Mouse (Mus musculus) hindbrain, embryonic 15.5 days (tissue): ENCODE data around the gene Maml1. TPM values are rescaled to one million over a fixed set of nuclear protein-coding genes. Genes with fewer than 3 reads are reported as not detected.
"Not testable (repeated sequence)": the region's sequence is repeated elsewhere in the genome, so short reads cannot be mapped to it uniquely, and the experiment has no call there.

Source experiments
- ATAC-seq: fragments of 200-750 bp; cut with Nextera tagmentation; 2 replicates; pipeline ENCODE4 v1.8.0; 2017; ENCODE audit warnings: low read depth, moderate number of reproducible peaks, moderate TSS enrichment; ENCODE audit not compliant: low FRiP score
- H3K27ac ChIP-seq: fragments of 300-500 bp; sonication (generic); replicated peaks from 2 replicates; pipeline ENCODE4 v1.5.1; 2015; ENCODE audit warnings: mild to moderate bottlenecking, inconsistent platforms
- H3K27me3 ChIP-seq: fragments of 300-500 bp; sonication (generic); 2 replicates; pipeline ENCODE4 v1.6.1; 2015; ENCODE audit warnings: control low read depth, inconsistent platforms
- H3K36me3 ChIP-seq: fragments of 300-500 bp; sonication (generic); 2 replicates; pipeline ENCODE4 v1.6.1; 2015; ENCODE audit warnings: control low read depth, inconsistent platforms
- H3K4me1 ChIP-seq: fragments of 300-500 bp; sonication (generic); replicated peaks from 2 replicates; pipeline ENCODE4 v1.6.1; 2015; ENCODE audit warnings: control low read depth, inconsistent platforms
- H3K4me2 ChIP-seq: fragments of 300-500 bp; sonication (generic); 2 replicates; pipeline ENCODE4 v1.6.1; 2015; ENCODE audit warnings: moderate library complexity, mild to moderate bottlenecking, inconsistent platforms
- H3K4me3 ChIP-seq: fragments of 300-500 bp; sonication (generic); 2 replicates; pipeline ENCODE4 v1.5.1; 2015; ENCODE audit warnings: mild to moderate bottlenecking, inconsistent platforms
- H3K9ac ChIP-seq: fragments of 300-500 bp; sonication (generic); 2 replicates; pipeline ENCODE4 v1.6.1; 2015; ENCODE audit warnings: inconsistent platforms
- H3K9me3 ChIP-seq: fragments of 300-500 bp; sonication (generic); 2 replicates; pipeline ENCODE4 v1.6.1; 2016; ENCODE audit warnings: control low read depth, inconsistent platforms
- WGBS: fragments of 180-500 bp; shearing (Covaris S2); methylation state at CpG from one replicate; pipeline ENCODE4 v1.1.7; 2015; 5-methylcytosine and 5-hydroxymethylcytosine counted together
- polyA plus RNA-seq: library from polyadenylated mRNA; unstranded; fragments of >200 nt; fragmentation: Nextera tagmentation; extraction: Ambion mirVana; gene quantifications from 2 replicates; pipeline ENCODE4 v1.2.1, GENCODE M21; 2015

Gene Maml1
- polyA plus RNA-seq, 1 experiment from 2014 or later, result 3.2 TPM

DNA sequence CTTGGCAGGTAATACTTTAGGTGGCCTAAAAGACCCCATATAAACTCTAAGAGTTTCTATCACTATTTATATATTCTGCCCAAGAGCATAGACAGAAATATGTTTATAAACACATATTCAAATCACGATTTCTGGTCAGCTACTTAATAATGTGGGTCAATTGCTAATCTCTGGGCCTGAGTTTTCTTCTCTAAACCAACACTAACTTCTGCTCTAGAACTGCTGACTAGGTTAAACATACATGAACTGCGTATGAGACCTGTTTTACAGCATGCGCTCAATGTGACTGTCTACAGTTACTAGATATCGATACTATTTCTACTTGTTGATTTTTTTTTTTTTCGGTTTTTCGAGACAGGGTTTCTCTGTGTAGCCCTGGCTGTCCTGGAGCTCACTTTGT lies 29.1 kb upstream of the Maml1 start:
- H3K4me2 ChIP-seq, result no peak overlapping the region
- no peak overlapping the region for H3K4me3 ChIP-seq
- whole genome bisulfite sequencing, result 95% methylated on average over 6 of the region's 6 CpGs
- no peaks in the 10 kb centered on the region for H3K27me3 ChIP-seq
- H3K27ac ChIP-seq, result no peak overlapping the region
- H3K4me1 ChIP-seq, result peaks cover 27% of the 10 kb centered on the region
- no peaks in the 10 kb centered on the region for H3K36me3 ChIP-seq
- H3K9ac ChIP-seq, result no peak overlapping the region
- ATAC-seq, result no peak
- H3K9me3 ChIP-seq, result no peaks in the 10 kb centered on the region

DNA sequence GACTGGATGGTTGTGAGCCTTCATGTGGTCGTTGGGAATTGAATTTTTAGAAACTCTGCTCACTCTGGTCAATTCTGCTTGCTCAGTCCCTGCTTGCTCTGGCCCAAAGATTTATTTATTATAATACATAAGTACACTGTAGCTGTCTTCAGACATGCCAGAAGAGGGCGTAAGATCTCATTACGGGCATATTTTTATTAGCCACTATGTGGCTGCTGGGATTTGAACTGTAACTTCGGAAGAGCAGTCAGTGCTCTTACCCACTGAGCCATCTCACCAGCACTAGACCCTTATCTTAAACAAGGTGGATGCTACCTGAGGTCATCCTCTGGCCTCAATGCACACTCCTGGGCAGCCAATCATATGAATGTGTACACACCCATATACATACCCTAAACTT lies 27.2 kb upstream of the Maml1 start:
- not testable (repeated sequence) for H3K27me3 ChIP-seq, H3K27ac ChIP-seq, H3K9ac ChIP-seq, H3K36me3 ChIP-seq, H3K4me3 ChIP-seq, H3K4me2 ChIP-seq, ATAC-seq, H3K9me3 ChIP-seq
- H3K4me1 ChIP-seq, result peaks cover 23% of the 10 kb centered on the region
- whole genome bisulfite sequencing, result 90% methylated on average over 4 of the region's 4 CpGs

DNA sequence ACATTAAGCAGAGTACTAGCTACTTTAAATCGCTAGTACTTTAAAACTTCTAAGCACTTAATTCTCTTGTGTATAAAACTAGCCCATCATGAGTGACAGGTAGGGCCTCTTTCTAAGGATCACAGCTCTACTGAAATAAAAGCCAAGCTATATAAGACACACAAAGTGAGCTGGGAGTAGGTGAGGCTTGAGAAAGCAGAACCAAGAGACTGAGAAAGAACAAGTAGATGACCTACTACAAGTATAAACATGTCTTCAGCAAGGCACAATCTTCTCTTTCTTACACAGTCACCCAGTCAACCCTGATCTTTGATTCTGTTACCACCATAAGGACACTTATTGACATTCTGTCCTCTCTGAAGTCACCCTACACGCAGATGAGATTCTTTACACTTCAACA lies 20.7 kb upstream of the Maml1 start:
- Histone ChIP-seq H3K27ac (no peak overlapping the region), H3K4me1 (no peaks in the 10 kb centered on the region; the same call in 1 of the 2 replicates), H3K4me3 (no peak overlapping the region), H3K27me3 (no peaks in the 10 kb centered on the region), H3K9ac (no peak overlapping the region), H3K4me2 (no peak overlapping the region), H3K9me3 (no peaks in the 10 kb centered on the region), H3K36me3 (peaks cover 25% of the 10 kb centered on the region)
- no peak for ATAC-seq
- 90% methylated on average over 2 of the region's 2 CpGs for WGBS

DNA sequence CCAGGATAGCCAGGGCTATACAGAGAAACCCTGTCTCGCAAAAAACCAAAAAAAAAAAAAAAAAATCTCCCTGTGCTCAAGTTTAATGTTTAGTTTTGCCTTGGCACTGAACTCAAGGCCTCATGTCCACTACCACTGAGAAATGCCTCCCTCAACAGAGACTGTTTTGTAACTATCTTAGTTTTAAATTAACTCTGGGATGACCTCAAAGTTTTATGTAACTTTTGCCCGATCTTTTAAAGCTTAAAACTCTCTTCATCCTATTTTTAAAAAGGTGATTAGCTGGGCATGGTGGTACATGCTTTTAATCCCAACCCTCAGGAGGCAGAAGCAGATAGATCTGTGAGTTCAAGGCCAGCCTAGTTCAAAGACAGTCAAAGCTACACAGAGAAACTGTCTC lies 11.3 kb upstream of the Maml1 start:
- no peak overlapping the region for H3K9ac ChIP-seq
- 94% methylated on average over 2 of the region's 2 CpGs for WGBS
- H3K4me1 ChIP-seq, result no peaks in the 10 kb centered on the region
- no peak overlapping the region for H3K27ac ChIP-seq
- no peak overlapping the region for H3K4me2 ChIP-seq
- H3K9me3 ChIP-seq, result no peaks in the 10 kb centered on the region
- no peaks in the 10 kb centered on the region for H3K27me3 ChIP-seq
- ATAC-seq, result no peak
- H3K4me3 ChIP-seq, result no peak overlapping the region
- H3K36me3 ChIP-seq, result peaks cover 90% of the 10 kb centered on the region

DNA sequence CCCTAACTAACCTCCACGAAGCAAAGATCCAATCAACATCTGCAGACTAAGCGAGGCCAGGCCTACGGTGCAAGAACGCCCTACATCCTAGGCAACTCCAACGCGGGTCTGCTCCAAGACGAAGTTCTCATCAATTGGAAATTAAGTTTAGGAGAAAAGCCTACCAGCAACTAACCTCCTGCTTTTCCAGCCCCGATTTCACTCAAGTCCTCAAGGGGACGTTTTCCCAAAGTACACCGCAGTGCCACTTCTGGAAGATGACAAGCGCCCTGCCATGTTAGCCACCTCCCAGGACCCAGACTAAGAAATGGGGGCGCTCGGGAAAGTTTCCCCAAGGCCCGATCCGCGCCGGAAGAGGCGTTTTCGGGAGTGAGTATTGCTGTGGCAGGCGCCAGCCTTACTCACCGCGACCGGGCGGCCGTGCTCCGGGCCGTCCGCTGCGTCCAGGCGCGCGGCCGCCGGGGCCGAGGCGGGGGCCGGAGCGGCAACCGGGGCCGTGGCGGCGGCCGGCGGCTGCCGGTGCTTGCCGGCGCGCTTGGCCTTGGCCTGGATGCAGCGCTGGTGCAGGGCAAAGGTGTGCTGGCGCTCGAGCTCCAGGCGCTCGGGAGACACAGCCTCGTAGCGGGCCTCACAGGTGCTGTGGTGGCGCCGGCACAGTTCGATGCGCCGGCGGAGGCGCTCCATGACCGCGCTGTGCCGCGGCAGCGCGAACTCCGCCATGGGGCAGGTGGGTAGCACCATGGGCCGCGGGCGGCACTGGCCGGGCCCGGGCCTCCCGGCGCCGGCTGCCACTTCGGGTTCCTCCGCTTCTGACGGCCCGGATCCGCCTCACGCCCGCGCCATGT lies 568 bp downstream of the Maml1 start:
- peaks cover 23% of the 10 kb centered on the region for H3K4me1 ChIP-seq
- peaks cover 23% of the 10 kb centered on the region for H3K36me3 ChIP-seq
- H3K27me3 ChIP-seq, result no peaks in the 10 kb centered on the region
- under 1% methylated on average over 73 of the region's 85 CpGs for WGBS
- H3K4me2 ChIP-seq, result peak overlapping the region; percentile 59
- no peaks in the 10 kb centered on the region for H3K9me3 ChIP-seq
- ATAC-seq, result peak; percentile 85
- peak overlapping the region; percentile 98 for H3K9ac ChIP-seq
- H3K27ac ChIP-seq, result peak overlapping the region; percentile 99
- peak overlapping the region; percentile 98 for H3K4me3 ChIP-seq

DNA sequence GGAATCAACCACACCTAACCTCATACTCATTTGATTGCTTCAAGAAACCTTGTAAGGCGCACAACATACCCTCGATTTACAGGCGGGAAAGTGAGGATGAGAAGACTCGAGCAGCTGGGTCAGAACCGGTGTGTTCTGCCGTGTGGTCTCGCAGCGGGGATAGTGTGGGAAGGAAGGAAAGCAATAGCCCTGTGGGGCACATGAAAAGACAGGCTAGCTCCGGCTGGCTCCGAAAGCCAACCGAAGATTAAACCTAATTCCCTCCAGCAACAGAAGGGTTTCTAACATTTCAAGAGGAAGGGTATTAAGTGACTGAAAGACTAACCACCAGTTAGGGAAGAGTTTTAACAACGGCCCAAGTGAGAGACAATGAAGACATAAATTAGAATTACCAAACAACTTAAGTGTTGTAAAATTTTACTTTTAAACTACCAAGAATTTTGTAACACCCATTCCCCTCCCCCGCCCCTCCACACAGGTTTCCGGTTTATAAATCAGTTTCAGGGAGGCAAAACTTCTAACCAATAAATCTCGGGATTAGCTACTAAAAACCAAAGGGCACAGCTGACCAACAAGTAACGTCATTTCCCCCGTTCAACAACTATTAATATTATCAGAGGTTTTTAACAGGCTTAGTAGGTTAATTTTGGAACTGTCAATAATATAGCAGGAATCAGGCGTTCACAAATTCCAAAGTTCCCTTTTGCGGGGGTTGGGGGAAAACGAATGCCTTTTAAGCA lies 1.5 kb downstream of the Maml1 start:
- Histone ChIP-seq H3K4me2 (peak overlapping the region; percentile 59), H3K27ac (peak overlapping the region; percentile 99), H3K36me3 (peaks cover 18% of the 10 kb centered on the region), H3K4me3 (peak overlapping the region; percentile 98), H3K9ac (peak overlapping the region; percentile 98), H3K4me1 (peaks cover 23% of the 10 kb centered on the region), H3K27me3 (no peaks in the 10 kb centered on the region), H3K9me3 (no peaks in the 10 kb centered on the region)
- WGBS, result 19% methylated on average over 20 of the region's 20 CpGs
- no peak for ATAC-seq

DNA sequence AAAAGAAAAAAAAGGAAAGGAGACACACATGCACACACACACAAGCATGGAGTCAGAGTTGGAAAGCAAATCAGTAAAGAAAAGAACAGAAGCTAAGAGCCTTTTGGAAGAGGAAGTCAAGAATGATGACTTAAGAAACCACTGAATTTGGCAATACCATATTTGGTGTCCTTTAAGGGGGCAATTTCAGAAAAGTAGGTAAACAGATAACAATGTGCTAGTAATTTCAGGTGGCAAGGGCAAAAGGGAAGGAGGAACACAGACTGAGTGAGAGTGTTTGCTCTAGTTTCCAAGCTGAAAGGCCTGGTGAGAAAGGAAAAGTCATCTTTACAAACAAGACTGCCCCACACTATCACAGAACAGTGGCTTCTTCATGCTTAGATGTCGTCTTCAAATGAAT lies 5.7 kb downstream of the Maml1 start:
- Histone ChIP-seq H3K27me3 (no peaks in the 10 kb centered on the region), H3K9ac (no peak overlapping the region), H3K27ac (no peak overlapping the region), H3K9me3 (no peaks in the 10 kb centered on the region), H3K36me3 (peaks cover 6% of the 10 kb centered on the region; the same call in 1 of the 2 replicates), H3K4me3 (no peak overlapping the region), H3K4me1 (peaks cover 17% of the 10 kb centered on the region), H3K4me2 (no peak overlapping the region)
- ATAC-seq, result no peak
- 85% methylated on average over 1 of the region's 1 CpGs for WGBS

DNA sequence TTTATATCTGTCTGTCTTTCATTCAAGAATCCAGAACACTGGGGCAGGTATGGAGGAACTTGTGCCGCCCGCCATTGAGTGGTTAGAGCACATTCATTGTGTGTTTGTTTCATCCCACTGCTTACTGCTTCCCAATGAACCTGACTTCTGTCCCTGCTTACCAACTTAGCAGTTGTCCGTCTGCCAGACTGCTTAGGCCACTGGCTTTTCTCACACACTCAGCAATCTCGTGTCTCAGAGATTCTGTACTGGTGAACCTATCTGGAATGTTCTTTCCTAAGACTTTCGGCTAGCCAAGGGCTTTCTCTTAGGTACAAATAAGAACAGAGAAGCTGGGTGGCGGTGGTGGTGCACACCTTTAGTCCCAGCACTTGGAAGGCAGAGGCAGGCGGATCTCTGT lies 6.4 kb downstream of the Maml1 start:
- Histone ChIP-seq H3K36me3 (peaks cover 11% of the 10 kb centered on the region; the same call in 1 of the 2 replicates), H3K4me3 (no peak overlapping the region), H3K9me3 (no peaks in the 10 kb centered on the region), H3K27ac (no peak overlapping the region), H3K27me3 (no peaks in the 10 kb centered on the region), H3K4me1 (peaks cover 16% of the 10 kb centered on the region), H3K4me2 (no peak overlapping the region), H3K9ac (no peak overlapping the region)
- no peak for ATAC-seq
- WGBS, result 89% methylated on average over 7 of the region's 7 CpGs

DNA sequence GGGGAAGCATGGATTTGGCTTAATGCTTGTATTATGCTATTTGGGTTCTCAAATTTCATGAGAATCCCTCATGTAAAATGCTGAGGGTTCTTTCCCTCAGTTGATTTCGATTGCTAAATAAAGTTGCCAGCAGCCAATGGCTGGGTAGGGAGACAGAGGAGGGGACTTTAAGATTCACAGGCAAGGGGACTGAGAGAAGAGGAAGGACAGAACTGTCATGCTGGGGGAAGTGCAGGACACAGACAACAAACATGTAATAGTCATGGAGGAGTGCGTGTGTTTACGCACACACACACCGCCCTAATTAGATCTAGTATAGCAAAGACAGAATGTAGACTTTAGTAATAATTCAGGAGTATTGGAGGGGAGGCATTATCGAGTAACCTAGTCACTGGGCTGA lies 6.8 kb downstream of the Maml1 start:
- 95% methylated on average over 5 of the region's 5 CpGs for WGBS
- no peak overlapping the region for H3K4me2 ChIP-seq
- H3K9ac ChIP-seq, result no peak overlapping the region
- no peaks in the 10 kb centered on the region for H3K9me3 ChIP-seq
- H3K27me3 ChIP-seq, result no peaks in the 10 kb centered on the region
- H3K4me3 ChIP-seq, result no peak overlapping the region
- peaks cover 13% of the 10 kb centered on the region; the same call in 1 of the 2 replicates for H3K36me3 ChIP-seq
- no peak overlapping the region for H3K27ac ChIP-seq
- ATAC-seq, result no peak
- H3K4me1 ChIP-seq, result peaks cover 11% of the 10 kb centered on the region

DNA sequence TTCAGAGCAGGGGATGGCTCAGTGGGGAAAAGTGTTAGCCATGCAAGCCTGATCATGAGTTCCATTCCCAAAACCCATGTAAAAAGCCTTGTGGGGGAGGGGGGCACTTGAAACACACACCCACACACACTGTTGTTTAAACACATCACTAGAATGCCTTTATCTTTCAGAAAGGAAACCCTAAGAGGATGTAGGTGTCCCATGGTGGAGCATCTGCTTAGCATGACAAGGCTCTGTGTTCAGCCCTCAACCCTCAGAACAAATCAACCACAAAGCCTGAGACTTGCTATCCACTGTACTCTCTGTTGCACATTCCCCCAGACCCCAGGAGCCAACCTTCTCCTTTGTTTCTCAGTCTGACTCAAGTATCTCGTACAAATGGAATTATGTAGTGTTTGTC lies 12.1 kb downstream of the Maml1 start:
- Histone ChIP-seq H3K27ac (no peak overlapping the region), H3K27me3 (no peaks in the 10 kb centered on the region), H3K4me3 (no peak overlapping the region), H3K4me2 (no peak overlapping the region), H3K36me3 (0 out of 2 replicates have a peak, but pooled peaks cover 9% of the 10 kb centered on the region), H3K9me3 (no peaks in the 10 kb centered on the region), H3K9ac (no peak overlapping the region), H3K4me1 (0 out of 2 replicates have a peak, but pooled peaks cover 4% of the 10 kb centered on the region)
- ATAC-seq, result no peak
- 80% methylated on average over 1 of the region's 1 CpGs for WGBS

DNA sequence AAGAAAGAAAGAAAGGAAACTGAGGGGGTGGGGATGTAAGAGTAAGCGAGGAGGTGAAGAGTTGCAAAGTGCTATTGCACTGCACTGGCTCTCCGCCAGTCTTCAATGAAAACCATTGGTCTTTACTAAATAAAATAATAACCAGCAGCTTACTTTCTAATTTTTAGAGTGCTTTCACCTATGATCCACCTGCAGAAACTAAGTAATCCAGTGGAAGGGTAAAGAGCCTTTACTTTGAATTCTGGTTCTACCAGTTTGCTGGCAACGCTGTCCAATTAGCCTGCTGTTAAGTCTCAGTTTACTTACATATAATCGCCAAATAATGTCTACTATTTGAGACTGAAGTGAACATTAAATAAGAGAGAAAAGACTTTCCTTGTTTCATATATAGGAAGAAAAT lies 13.1 kb downstream of the Maml1 start:
- no peaks in the 10 kb centered on the region for H3K27me3 ChIP-seq
- H3K9me3 ChIP-seq, result no peaks in the 10 kb centered on the region
- H3K4me2 ChIP-seq, result no peak overlapping the region
- 0 out of 2 replicates have a peak, but pooled peaks cover 9% of the 10 kb centered on the region for H3K36me3 ChIP-seq
- no peak overlapping the region for H3K27ac ChIP-seq
- 89% methylated on average over 4 of the region's 4 CpGs for WGBS
- H3K4me1 ChIP-seq, result 0 out of 2 replicates have a peak, but pooled peaks cover 4% of the 10 kb centered on the region
- H3K4me3 ChIP-seq, result no peak overlapping the region
- no peak overlapping the region for H3K9ac ChIP-seq
- ATAC-seq, result no peak

DNA sequence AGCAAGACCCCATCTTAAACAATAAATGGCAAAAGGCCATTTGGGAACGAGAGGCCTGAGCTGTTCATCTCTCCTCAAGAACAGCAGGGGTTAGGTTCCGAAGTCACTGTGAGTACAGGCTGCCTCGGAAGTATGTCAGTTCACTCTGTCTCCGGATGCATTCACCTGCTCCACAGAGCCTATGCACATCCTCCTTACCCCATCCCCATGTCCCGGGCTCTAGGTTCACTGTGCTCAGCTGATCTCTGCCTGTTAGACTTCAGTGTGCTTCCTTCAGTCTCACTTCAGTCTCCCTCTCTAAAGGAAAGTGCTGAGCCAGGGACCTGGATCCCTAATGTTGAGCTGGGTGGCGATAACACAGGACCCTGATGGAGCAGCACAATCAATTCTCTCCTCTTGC lies 14.4 kb downstream of the Maml1 start:
- H3K9ac ChIP-seq, result no peak overlapping the region
- no peaks in the 10 kb centered on the region for H3K9me3 ChIP-seq
- H3K36me3 ChIP-seq, result 0 out of 2 replicates have a peak, but pooled peaks cover 7% of the 10 kb centered on the region
- WGBS, result 82% methylated on average over 6 of the region's 6 CpGs
- 0 out of 2 replicates have a peak, but pooled peaks cover 4% of the 10 kb centered on the region for H3K4me1 ChIP-seq
- H3K27me3 ChIP-seq, result no peaks in the 10 kb centered on the region
- no peak overlapping the region for H3K4me3 ChIP-seq
- H3K27ac ChIP-seq, result no peak overlapping the region
- H3K4me2 ChIP-seq, result no peak overlapping the region
- ATAC-seq, result no peak
